Mouse (Mus musculus) frontal cortex, postnatal 10 days (tissue): Measurements from ENCODE around the gene Ssna1.

Source experiments
- DNase-seq, 2 experiments: peaks; one replicate each; pipeline ENCODE4 v3.0.0; 2022; ENCODE audit warnings: low spot score in 2 of 2, mixed read lengths in 1 of 2

Ssna1 gene

DNA sequence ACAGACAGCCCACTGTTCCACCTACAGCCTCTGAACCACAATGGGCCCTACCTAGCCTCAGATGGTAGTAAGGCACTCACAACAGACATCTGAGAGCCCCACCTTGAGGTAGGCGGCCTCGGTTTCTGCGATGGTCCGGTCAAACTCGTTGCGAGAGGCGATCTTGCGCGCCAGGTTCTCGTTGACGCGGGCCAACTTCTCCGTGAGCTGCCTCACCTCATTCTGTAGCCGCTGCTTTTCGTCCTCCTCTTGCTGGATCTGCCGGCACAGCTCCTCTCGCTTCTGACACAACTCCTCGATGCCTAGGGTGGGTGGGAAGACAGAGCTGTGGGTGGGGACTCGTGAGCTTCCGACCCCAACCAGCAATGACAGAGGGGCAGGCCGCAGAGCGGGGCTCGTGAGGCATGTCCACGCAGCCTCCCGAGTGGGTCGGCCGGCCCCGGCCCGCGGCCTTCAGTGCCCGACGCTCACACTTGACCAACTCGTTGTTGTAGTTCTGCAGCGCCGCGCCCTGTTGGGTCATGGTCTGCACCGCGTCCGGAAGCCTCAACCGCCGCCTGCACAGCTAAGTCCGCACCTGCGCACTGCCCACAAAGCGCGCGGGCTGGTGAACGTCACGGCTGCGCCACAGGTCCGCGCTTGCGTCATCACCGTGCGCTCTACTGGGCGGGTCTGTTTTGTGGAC lies at the start of gene Ssna1, which contains the start of gene Anapc2:
Gene Ssna1, minus strand, starts transcription at position 612 of the 685 bp plus-strand sequence.
Gene Anapc2, plus strand, starts transcription at position 652 of the 685 bp plus-strand sequence.
- peak; percentile 93 to 98 for DNase-seq

DNA sequence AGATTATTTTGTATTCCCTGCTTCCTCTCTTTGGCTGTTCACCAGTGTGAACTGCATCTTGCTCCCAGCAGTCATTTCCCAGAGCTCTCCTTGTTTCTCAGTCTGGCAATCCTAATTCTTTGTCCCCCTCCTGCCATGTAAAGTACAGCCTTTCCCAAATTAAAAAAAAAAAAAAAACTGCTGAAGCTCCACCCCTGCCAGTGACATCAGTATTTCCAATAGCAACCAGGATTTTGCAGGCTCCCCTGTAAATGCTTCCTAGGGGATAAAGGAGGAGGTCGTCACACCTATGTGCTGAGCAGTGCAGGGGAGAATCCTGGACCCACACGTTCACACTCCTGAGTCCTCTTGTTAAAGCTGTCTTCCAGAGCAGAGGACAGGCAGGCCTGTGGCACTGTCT lies 47.8 kb upstream of the Ssna1 start:
- no peak for DNase-seq

DNA sequence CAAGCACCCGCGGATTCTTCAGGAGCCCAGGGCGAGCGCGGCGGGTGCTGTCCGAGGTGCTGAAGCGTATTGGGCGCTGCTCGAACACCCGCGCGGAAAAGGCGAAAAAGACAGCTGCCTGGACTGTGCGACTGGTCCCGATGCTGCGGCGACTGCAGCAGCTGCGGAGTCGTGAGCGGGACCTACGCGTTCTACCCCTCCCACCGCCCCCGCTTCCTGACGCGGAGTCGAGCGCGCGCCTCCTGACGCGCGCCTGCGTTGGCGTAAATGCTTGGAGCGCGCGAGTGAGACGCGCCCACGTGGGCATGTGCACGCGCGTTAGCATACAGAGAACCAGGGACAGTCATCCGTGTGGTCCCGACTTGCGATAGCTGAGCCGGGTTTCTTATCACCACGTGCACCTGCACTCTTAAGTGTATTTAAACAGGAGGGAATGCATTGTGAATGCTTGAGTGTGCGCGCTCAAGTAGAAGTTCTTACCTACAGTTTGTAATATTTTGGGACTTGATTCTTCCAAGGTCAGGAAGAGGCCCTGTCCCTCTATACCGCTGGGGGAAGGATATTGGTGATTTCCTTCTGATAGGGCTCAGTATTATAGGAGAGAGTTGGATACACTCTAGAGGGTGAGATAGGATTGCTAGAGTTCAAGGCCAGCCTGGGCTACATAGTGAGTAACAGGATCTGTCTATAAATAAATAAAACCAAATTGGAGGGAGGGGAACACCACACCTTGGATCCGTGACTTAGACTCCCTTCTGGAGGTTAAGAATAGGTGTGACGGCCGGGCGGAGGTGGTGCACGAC lies 46.9 kb upstream of the Ssna1 start, which contains the start of gene Grin1:
Gene Grin1, minus strand, starts transcription at position 217 of the 803 bp plus-strand sequence.
- DNase-seq, result peak; percentile 86 to 87

GRCm38 (mm10) chr2:25318119-25318966 lies 46.1 kb upstream of the Ssna1 start:
- DNase-seq, result peak; percentile 28 to 50

- no peak for DNase-seq
Measured at GRCm38 (mm10) chr2:25311491-25311891, 39.3 kb upstream of the Ssna1 start.

DNA sequence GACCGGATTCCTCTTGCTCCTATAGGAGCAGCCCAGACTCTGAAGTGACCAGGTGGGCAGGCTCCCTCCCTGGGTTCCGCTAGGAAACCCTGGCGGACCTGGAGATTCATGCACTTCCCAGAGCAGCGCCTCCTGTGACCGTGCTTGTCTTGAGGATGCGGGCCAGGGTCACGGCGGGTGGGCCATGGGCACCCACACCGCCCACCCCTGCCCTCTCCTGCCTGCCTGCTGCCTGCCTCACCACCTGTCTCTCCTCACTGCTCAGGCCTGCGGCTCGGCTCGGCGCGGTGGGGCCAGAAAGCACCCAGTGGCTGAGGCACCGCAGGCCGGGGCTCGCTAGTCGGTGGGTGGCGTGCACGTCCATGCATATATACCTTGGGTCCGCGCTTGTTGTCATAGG lies 38.7 kb upstream of the Ssna1 start:
- no peak for DNase-seq

DNA sequence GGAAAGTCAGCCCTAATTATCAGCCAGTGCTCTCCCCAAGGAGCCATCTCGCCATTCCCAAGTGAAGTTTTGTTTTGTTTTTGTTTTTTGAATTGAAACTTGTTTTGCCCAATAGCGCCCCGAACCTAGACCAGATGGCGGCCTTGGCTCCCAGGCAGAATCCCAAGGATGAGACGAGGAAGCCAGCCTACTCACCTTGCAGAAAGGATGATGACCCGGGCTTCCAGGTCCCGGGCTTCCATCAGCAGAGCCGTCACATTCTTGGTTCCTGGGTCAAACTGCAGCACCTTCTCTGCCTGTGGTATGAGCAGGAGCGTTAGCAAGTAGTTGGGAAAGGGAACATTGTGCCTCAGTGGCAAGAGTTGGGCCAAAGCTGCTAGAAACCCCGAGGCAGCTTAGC lies 37.9 kb upstream of the Ssna1 start:
- DNase-seq, result peak in 1 of 2 experiments; percentile 4

DNA sequence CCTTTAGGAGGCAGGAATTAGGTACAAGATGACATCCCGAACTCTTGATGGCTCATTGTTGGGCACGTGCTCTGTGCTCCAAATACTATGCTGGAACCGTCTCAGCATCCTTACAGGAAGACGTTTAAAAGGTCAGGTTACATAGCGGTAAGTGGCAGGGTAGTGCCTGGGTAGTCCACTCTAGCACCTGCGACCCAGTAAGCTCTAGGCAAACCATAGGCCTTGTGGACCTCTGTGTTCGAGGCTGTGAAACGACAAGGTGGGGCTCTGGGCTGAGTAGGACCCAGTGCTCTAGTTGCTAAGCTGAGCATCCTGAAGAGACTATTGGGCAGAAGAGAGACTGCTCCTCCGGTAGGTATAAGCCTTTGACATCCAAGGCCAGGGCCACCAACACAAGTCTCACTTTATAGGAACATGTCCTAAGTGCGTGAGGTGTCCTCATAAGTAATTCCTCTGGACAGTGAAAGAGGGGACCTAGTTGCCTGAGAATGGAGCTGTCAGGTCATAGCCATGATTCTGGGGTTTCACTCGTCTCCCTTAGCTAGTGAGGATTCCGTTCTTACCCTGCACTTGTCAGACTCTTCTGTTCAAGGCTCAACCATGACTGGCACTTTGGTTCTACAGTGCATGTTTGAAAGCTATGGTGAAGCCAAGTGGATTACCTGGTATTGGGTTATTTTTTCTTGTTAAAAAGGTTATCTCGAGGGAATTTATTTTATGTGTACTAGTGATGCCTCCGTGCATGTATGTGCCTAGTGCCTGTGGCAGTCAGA lies 33.5 kb upstream of the Ssna1 start:
- DNase-seq, result peak in 1 of 2 experiments; percentile 5

- DNase-seq, result peak in 1 of 2 experiments; percentile 58
Measured at GRCm38 (mm10) chr2:25304657-25305541, 32.7 kb upstream of the Ssna1 start.

- no peak for DNase-seq
Measured at GRCm38 (mm10) chr2:25303931-25304656, 31.9 kb upstream of the Ssna1 start.

GRCm38 (mm10) chr2:25303452-25303851 lies 31.2 kb upstream of the Ssna1 start:
- DNase-seq, result no peak

GRCm38 (mm10) chr2:25298046-25298445 lies 25.8 kb upstream of the Ssna1 start:
- no peak for DNase-seq

GRCm38 (mm10) chr2:25297093-25297492 lies 24.9 kb upstream of the Ssna1 start:
- DNase-seq, result peak in 1 of 2 experiments; percentile 8

DNA sequence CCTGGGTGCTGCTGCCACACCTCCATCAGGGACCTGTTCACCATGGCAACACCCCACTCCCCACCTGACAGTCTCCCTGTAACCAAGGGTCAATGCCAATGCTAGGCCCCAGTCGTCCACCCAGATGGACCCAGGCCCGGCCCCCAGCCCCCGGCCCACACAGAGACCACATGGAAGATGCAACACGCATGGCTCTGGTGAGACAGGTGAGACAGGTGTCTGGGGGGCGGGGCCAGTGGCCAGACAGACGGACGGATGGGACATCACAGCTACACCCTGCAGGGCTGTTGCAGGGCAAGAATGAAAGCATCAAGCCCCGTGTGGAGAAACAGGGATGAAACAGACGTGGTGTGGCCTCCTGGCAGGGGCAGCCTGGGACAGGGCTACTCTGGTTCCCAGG lies 21.5 kb upstream of the Ssna1 start:
- peak in 1 of 2 experiments; percentile 20 for DNase-seq

- peak in 1 of 2 experiments; percentile 61 for DNase-seq
Measured at GRCm38 (mm10) chr2:25292856-25293255, 20.6 kb upstream of the Ssna1 start.

GRCm38 (mm10) chr2:25292054-25292544 lies 19.9 kb upstream of the Ssna1 start:
- DNase-seq, result peak in 1 of 2 experiments; percentile 33

GRCm38 (mm10) chr2:25291184-25292053 lies 19.2 kb upstream of the Ssna1 start:
- peak in 1 of 2 experiments; percentile 31 for DNase-seq

DNA sequence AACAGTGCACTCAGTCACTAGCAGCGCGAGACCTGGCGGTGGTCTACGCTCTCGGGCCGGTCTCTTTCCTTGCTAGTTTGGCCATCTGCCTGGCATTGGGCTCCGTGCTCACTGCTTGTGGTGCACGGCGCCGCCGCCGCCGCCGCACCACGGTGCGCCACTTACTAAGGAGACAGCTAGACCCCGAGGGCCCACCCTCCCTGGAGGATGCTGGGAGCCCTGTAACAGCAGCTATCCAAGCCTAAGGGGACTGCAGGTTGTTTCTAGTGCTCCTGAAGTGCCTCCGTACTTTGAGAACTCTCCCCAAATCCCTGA lies 18.5 kb upstream of the Ssna1 start:
- DNase-seq, result peak in 1 of 2 experiments; percentile 43
